ENCODE assay signal across 8 mouse cellular contexts in the genomic region with DNA sequence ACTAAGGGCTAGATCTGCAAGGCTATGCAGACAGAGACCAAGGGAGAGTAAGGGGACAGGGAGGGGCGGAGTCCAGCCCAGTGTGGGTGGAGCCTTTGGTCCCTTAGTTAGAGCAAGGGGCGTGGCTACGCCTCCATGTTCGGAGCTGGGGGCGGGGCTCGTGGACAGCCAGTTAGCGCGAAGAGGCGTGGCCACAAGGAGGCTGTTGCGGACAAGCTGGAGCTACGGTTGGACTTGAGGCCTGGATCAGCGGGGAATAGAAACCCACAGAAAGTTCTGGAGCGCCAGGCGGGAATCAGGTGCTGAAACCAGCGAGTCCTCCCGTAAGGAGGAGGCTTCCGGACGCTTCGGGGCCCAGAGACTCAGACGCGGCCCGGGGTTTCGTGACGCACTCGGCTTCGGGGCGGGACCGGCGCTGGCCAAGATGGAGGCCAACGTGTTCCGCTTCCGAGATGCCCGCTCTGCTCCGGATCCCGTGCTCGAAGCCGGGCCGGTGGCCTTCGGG. TPM values are rescaled to one million over a fixed set of nuclear protein-coding genes. Genes with fewer than 3 reads are reported as not detected.
DNase-seq lines count a peak whose midpoint lies in the region; ATAC-seq and TF ChIP-seq lines count a peak whose summit lies in the region.

Gene Actr5, plus strand, starts transcription at position 171 of the 505 bp plus-strand sequence.

- WGBS in forebrain, embryonic 13.5 days, result under 1% methylated on average over 28 of the region's 39 CpGs
- under 1% methylated on average over 39 of the region's 39 CpGs for WGBS in large intestine, adult 2 months
- WGBS in liver, postnatal 0 days (ENCODE audit: insufficient replicate concordance), result under 1% methylated on average over 36 of the region's 39 CpGs
- 0% methylated on average over 38 of the region's 39 CpGs for WGBS in neural tube, embryonic 14.5 days

- H3K27ac ChIP-seq in ES-Bruce4 (ENCODE audit: insufficient read depth, low read length), result peak within 1 kb of the TSS; percentile 57; the same call in 1 of the 2 replicates
- peak within 1 kb of the TSS; percentile 89 for H3K27ac ChIP-seq in forebrain, embryonic 13.5 days
- peak within 1 kb of the TSS; percentile 91 for H3K27ac ChIP-seq in liver, postnatal 0 days (ENCODE audit: low read depth)
- peak within 1 kb of the TSS; percentile 82 for H3K27ac ChIP-seq in neural tube, embryonic 14.5 days (ENCODE audit: low read depth, low read length)

- TF ChIP-seq CTCF in ES-Bruce4 (IDR thresholded peaks at IDR 0.05; ENCODE audit: low read depth, low read length), result no peak
- TF ChIP-seq CTCF in liver, postnatal 0 days (IDR thresholded peaks at IDR 0.05; ENCODE audit: low read depth), result no peak

- H3K4me2 ChIP-seq in forebrain, embryonic 13.5 days, result peak within 1 kb of the TSS; percentile 86
- peak within 1 kb of the TSS; percentile 80 for H3K4me2 ChIP-seq in liver, postnatal 0 days (ENCODE audit: low read depth, low read length)
- peak within 1 kb of the TSS; percentile 89 for H3K4me2 ChIP-seq in neural tube, embryonic 14.5 days (ENCODE audit: low read depth, low read length)

- peak; percentile 95 for DNase-seq in heart, postnatal 10 days
- DNase-seq in large intestine, adult 2 months (ENCODE audit: low read depth, low spot score), result peak; percentile 88
- peak; percentile 98 for DNase-seq in liver, postnatal 0 days
- DNase-seq in testis, postnatal 10 days (ENCODE audit: low spot score), result peak; percentile 98

- peak within 1 kb of the TSS; percentile 61 for H3K9ac ChIP-seq in ES-Bruce4 (ENCODE audit: low read depth, poor library complexity, severe bottlenecking)
- peak within 1 kb of the TSS; percentile 92 for H3K9ac ChIP-seq in forebrain, embryonic 13.5 days
- H3K9ac ChIP-seq in liver, postnatal 0 days (replicated peaks), result peak within 1 kb of the TSS; percentile 91
- peak within 1 kb of the TSS; percentile 89 for H3K9ac ChIP-seq in neural tube, embryonic 14.5 days (replicated peaks; ENCODE audit: low read depth, low read length)

- TF ChIP-seq EP300 in ES-Bruce4 (IDR thresholded peaks at IDR 0.05; ENCODE audit: insufficient read depth, low read depth, low read length), result no peak
- no peak for TF ChIP-seq EP300 in liver, postnatal 0 days (IDR thresholded peaks at IDR 0.05; ENCODE audit: low read depth)

- H3K4me1 ChIP-seq in ES-Bruce4 (ENCODE audit: control insufficient read depth, insufficient read depth, low read length), result peaks cover 2% of the 10 kb centered on the region
- H3K4me1 ChIP-seq in forebrain, embryonic 13.5 days, result peaks cover 23% of the 10 kb centered on the region
- no peaks in the 10 kb centered on the region for H3K4me1 ChIP-seq in liver, postnatal 0 days (ENCODE audit: insufficient read depth)
- peaks cover 11% of the 10 kb centered on the region; the same call in 1 of the 2 replicates for H3K4me1 ChIP-seq in neural tube, embryonic 14.5 days (ENCODE audit: control insufficient read depth, insufficient read depth, low read length)

- peak within 1 kb of the TSS; percentile 96 for H3K4me3 ChIP-seq in ES-Bruce4 (ENCODE audit: low read depth, low read length)
- H3K4me3 ChIP-seq in forebrain, embryonic 13.5 days, result peak within 1 kb of the TSS; percentile 83
- peak within 1 kb of the TSS; percentile 92 for H3K4me3 ChIP-seq in liver, postnatal 0 days (ENCODE audit: low read depth, low read length)
- H3K4me3 ChIP-seq in neural tube, embryonic 14.5 days (ENCODE audit: low read depth, low read length), result peak within 1 kb of the TSS; percentile 90

- intact Hi-C loops in heart, postnatal 10 days (cut with DNase I), result no loop called here

- no peaks in the 10 kb centered on the region for H3K9me3 ChIP-seq in ES-Bruce4 (replicated peaks; ENCODE audit: control insufficient read depth, insufficient read depth, low read length, poor library complexity, severe bottlenecking)
- H3K9me3 ChIP-seq in forebrain, embryonic 13.5 days (replicated peaks), result no peaks in the 10 kb centered on the region
- no peaks in the 10 kb centered on the region for H3K9me3 ChIP-seq in liver, postnatal 0 days (ENCODE audit: low read length)
- no peaks in the 10 kb centered on the region for H3K9me3 ChIP-seq in neural tube, embryonic 14.5 days (ENCODE audit: control insufficient read depth, low read length)

- TF ChIP-seq POLR2A in ES-Bruce4 (IDR thresholded peaks at IDR 0.05; ENCODE audit: insufficient read depth, low read length), result peak; percentile 68

- peaks cover 4% of the 10 kb centered on the region; the same call in 1 of the 2 replicates for H3K36me3 ChIP-seq in ES-Bruce4 (ENCODE audit: control insufficient read depth, insufficient read depth, low read length, poor library complexity, severe bottlenecking)
- peaks cover 20% of the 10 kb centered on the region for H3K36me3 ChIP-seq in forebrain, embryonic 13.5 days (ENCODE audit: poor library complexity, severe bottlenecking)
- H3K36me3 ChIP-seq in liver, postnatal 0 days (replicated peaks; ENCODE audit: insufficient read depth, low read length), result peaks cover 22% of the 10 kb centered on the region
- peaks cover 15% of the 10 kb centered on the region; the same call in 1 of the 2 replicates for H3K36me3 ChIP-seq in neural tube, embryonic 14.5 days (ENCODE audit: control insufficient read depth, insufficient read depth, low read length)

- peak; percentile 87 for ATAC-seq in cerebellum, adult (ENCODE audit: insufficient number of reproducible peaks, low FRiP score, low TSS enrichment)
- peak; percentile 93 for ATAC-seq in forebrain, embryonic 13.5 days
- peak; percentile 95 for ATAC-seq in liver, postnatal 0 days
- ATAC-seq in neural tube, embryonic 14.5 days (ENCODE audit: low read depth), result peak; percentile 95

- no peaks in the 10 kb centered on the region for H3K27me3 ChIP-seq in ES-Bruce4 (ENCODE audit: control insufficient read depth, insufficient read depth, low read length, poor library complexity, severe bottlenecking)
- H3K27me3 ChIP-seq in forebrain, embryonic 13.5 days, result peaks cover 20% of the 10 kb centered on the region
- peaks cover 12% of the 10 kb centered on the region; the same call in 1 of the 2 replicates for H3K27me3 ChIP-seq in liver, postnatal 0 days (ENCODE audit: insufficient read depth, low read length)
- peaks cover 3% of the 10 kb centered on the region; the same call in 1 of the 2 replicates for H3K27me3 ChIP-seq in neural tube, embryonic 14.5 days (ENCODE audit: control insufficient read depth, insufficient read depth, low read length)

RNA-seq across cellular contexts. Expression of gene Actr5, which starts in this region (rescaled TPM):
- polyA plus RNA-seq in ES-Bruce4 (2011; ENCODE audit: insufficient read depth, insufficient read length, low read depth, missing spikeins), result 12.5 and 12.8 TPM in 2 replicates
- polyA plus RNA-seq in forebrain, embryonic 13.5 days (2015; fragmentation: Nextera tagmentation; extraction: Ambion mirVana), result 11.5 and 14.1 TPM in 2 replicates
- total RNA-seq in heart, postnatal 10 days (2021), result 1 to 10 TPM; 7.5 to 8.2 TPM
- polyA plus RNA-seq in large intestine, adult 2 months (2012; rRNA removed), result 5.8 and 6.0 TPM in 2 replicates
- 2.8 and 3.1 TPM in 2 replicates for polyA plus RNA-seq in liver, postnatal 0 days (2015; fragmentation: Nextera tagmentation; extraction: Ambion mirVana)
- polyA plus RNA-seq in neural tube, embryonic 14.5 days (2014; fragmentation: Nextera tagmentation; extraction: Ambion mirVana), result 12.9 TPM in 2 replicates

Comparison
In these comparisons a context has a peak if more than half of its experiments do, and no peak if none do; other contexts are left out.
1. Peak in every context shown above with its lines: DNase-seq, ATAC-seq, H3K4me3 ChIP-seq and H3K27ac ChIP-seq.